Mouse (Mus musculus): ENCODE results near the gene Snrpa1. TPM values are rescaled to one million over a fixed set of nuclear protein-coding genes. Genes with fewer than 3 reads are reported as not detected.

The Snrpa1 gene
- polyA plus RNA-seq, 1 experiment: 65.6 TPM

GRCm38 (mm10) chr7:66115821-66116343, 57.1 kb downstream of the Snrpa1 start:
- no peak overlapping the region for H3ac ChIP-seq (ENCODE audit: control insufficient read depth, insufficient read length)
- TF ChIP-seq POLR2AphosphoS2 (IDR thresholded peaks at IDR 0.05; ENCODE audit: insufficient read length, low read depth): no peak
- TF ChIP-seq MAX (IDR thresholded peaks at IDR 0.05; ENCODE audit: low read depth): no peak
- TF ChIP-seq TCF12 (IDR thresholded peaks at IDR 0.05; ENCODE audit: insufficient read depth, poor library complexity, severe bottlenecking): no peak
- no peak for TF ChIP-seq TCF3 (IDR thresholded peaks at IDR 0.05; ENCODE audit: insufficient read length, low read depth)
- no peak for TF ChIP-seq CEBPB (IDR thresholded peaks at IDR 0.05; ENCODE audit: insufficient read depth, poor library complexity, severe bottlenecking)
- TF ChIP-seq REST (IDR thresholded peaks at IDR 0.05; ENCODE audit: insufficient read depth, insufficient read length): no peak
- no peak for TF ChIP-seq USF1 (IDR thresholded peaks at IDR 0.05; ENCODE audit: low read depth)
- TF ChIP-seq E2F4 (IDR thresholded peaks at IDR 0.05; ENCODE audit: insufficient read depth): no peak
- no peak for TF ChIP-seq POLR2A (IDR thresholded peaks at IDR 0.05; ENCODE audit: insufficient read length, low read depth)
- no peak for TF ChIP-seq MYOG (IDR thresholded peaks at IDR 0.05; ENCODE audit: control insufficient read depth in 1 of 3, insufficient read depth in 1 of 3, insufficient read length in 2 of 3, low read depth in 2 of 3)
- TF ChIP-seq SRF (IDR thresholded peaks at IDR 0.05; ENCODE audit: control insufficient read depth, insufficient read length, low read depth): no peak
- TF ChIP-seq MYOD1 (IDR thresholded peaks at IDR 0.05; ENCODE audit: control insufficient read depth in 1 of 3, insufficient read length in 2 of 3, low read depth in 2 of 3): no peak
- H3K79me2 ChIP-seq (ENCODE audit: control insufficient read depth, insufficient read depth): peaks cover 98% of the 10 kb centered on the region
- H3K27me3 ChIP-seq (ENCODE audit: control insufficient read depth, insufficient read depth, insufficient read length): no peaks in the 10 kb centered on the region
- H3K4me2 ChIP-seq (ENCODE audit: low read depth): no peak overlapping the region
- H3K4me3 ChIP-seq: no peak overlapping the region
- no peaks in the 10 kb centered on the region for H3K36me3 ChIP-seq (ENCODE audit: control insufficient read depth, insufficient read depth)

GRCm38 (mm10) chr7:66116906-66117482, 58.2 kb downstream of the Snrpa1 start:
- peak in 2 of 3 experiments; percentile 42 to 57 for TF ChIP-seq MYOG (IDR thresholded peaks at IDR 0.05; ENCODE audit: control insufficient read depth in 1 of 3, insufficient read depth in 1 of 3, insufficient read length in 2 of 3, low read depth in 2 of 3)
- TF ChIP-seq USF1 (IDR thresholded peaks at IDR 0.05; ENCODE audit: low read depth): no peak
- TF ChIP-seq MYOD1 (IDR thresholded peaks at IDR 0.05; ENCODE audit: control insufficient read depth in 1 of 3, insufficient read length in 2 of 3, low read depth in 2 of 3): peak in 2 of 3 experiments; percentile 5 to 68
- H3K27me3 ChIP-seq (ENCODE audit: control insufficient read depth, insufficient read depth, insufficient read length): no peaks in the 10 kb centered on the region

GRCm38 (mm10) chr7:66118046-66118445, 59.2 kb downstream of the Snrpa1 start:
- Histone ChIP-seq H3ac (ENCODE audit: control insufficient read depth, insufficient read length) (no peak overlapping the region), H3K36me3 (ENCODE audit: control insufficient read depth, insufficient read depth) (no peaks in the 10 kb centered on the region), H3K4me2 (ENCODE audit: low read depth) (peak overlapping the region; percentile 30), H3K79me2 (ENCODE audit: control insufficient read depth, insufficient read depth) (peaks cover 98% of the 10 kb centered on the region), H3K4me3 (no peak overlapping the region), H3K27me3 (ENCODE audit: control insufficient read depth, insufficient read depth, insufficient read length) (no peaks in the 10 kb centered on the region)
- TF ChIP-seq POLR2AphosphoS2 (IDR thresholded peaks at IDR 0.05; ENCODE audit: insufficient read length, low read depth): no peak
- TF ChIP-seq POLR2A (IDR thresholded peaks at IDR 0.05; ENCODE audit: insufficient read length, low read depth): no peak
- TF ChIP-seq CEBPB (IDR thresholded peaks at IDR 0.05; ENCODE audit: insufficient read depth, poor library complexity, severe bottlenecking): no peak

More at GRCm38 (mm10) chr7:66116906-66117482, 58.2 kb downstream of the Snrpa1 start:
- H3K36me3 ChIP-seq (ENCODE audit: control insufficient read depth, insufficient read depth): no peaks in the 10 kb centered on the region
- H3ac ChIP-seq (ENCODE audit: control insufficient read depth, insufficient read length): no peak overlapping the region
- H3K79me2 ChIP-seq (ENCODE audit: control insufficient read depth, insufficient read depth): peaks cover 98% of the 10 kb centered on the region
- peak overlapping the region; percentile 30 for H3K4me2 ChIP-seq (ENCODE audit: low read depth)
- H3K4me3 ChIP-seq: no peak overlapping the region

- Histone ChIP-seq H3K4me2 (ENCODE audit: low read depth) (no peak overlapping the region), H3K79me2 (ENCODE audit: control insufficient read depth, insufficient read depth) (peaks cover 98% of the 10 kb centered on the region), H3K4me3 (no peak overlapping the region), H3K27me3 (ENCODE audit: control insufficient read depth, insufficient read depth, insufficient read length) (no peaks in the 10 kb centered on the region), H3ac (ENCODE audit: control insufficient read depth, insufficient read length) (no peak overlapping the region), H3K36me3 (ENCODE audit: control insufficient read depth, insufficient read depth) (no peaks in the 10 kb centered on the region)
- TF ChIP-seq SRF (IDR thresholded peaks at IDR 0.05; ENCODE audit: control insufficient read depth, insufficient read length, low read depth) (no peak), E2F4 (IDR thresholded peaks at IDR 0.05; ENCODE audit: insufficient read depth) (no peak), POLR2A (IDR thresholded peaks at IDR 0.05; ENCODE audit: insufficient read length, low read depth) (no peak), TCF12 (IDR thresholded peaks at IDR 0.05; ENCODE audit: insufficient read depth, poor library complexity, severe bottlenecking) (no peak), REST (IDR thresholded peaks at IDR 0.05; ENCODE audit: insufficient read depth, insufficient read length) (no peak)
These were observed 60.0 kb downstream of the Snrpa1 start for GRCm38 (mm10) chr7:66118796-66119195.

- peaks cover 2% of the 10 kb centered on the region for H3K36me3 ChIP-seq (ENCODE audit: control insufficient read depth, insufficient read depth)
- peaks cover 98% of the 10 kb centered on the region for H3K79me2 ChIP-seq (ENCODE audit: control insufficient read depth, insufficient read depth)
- TF ChIP-seq MYOD1 (IDR thresholded peaks at IDR 0.05; ENCODE audit: control insufficient read depth in 1 of 3, insufficient read length in 2 of 3, low read depth in 2 of 3): peak in 2 of 3 experiments; percentile 18 to 39
- no peak for TF ChIP-seq MAX (IDR thresholded peaks at IDR 0.05; ENCODE audit: low read depth)
- TF ChIP-seq MYOG (IDR thresholded peaks at IDR 0.05; ENCODE audit: control insufficient read depth in 1 of 3, insufficient read depth in 1 of 3, insufficient read length in 2 of 3, low read depth in 2 of 3): peak in 1 of 3 experiments; percentile 23
- no peaks in the 10 kb centered on the region for H3K27me3 ChIP-seq (ENCODE audit: control insufficient read depth, insufficient read depth, insufficient read length)
- H3K4me2 ChIP-seq (ENCODE audit: low read depth): peak overlapping the region; percentile 26
- no peak overlapping the region for H3ac ChIP-seq (ENCODE audit: control insufficient read depth, insufficient read length)
- H3K4me3 ChIP-seq: no peak overlapping the region
These were observed 61.3 kb downstream of the Snrpa1 start for GRCm38 (mm10) chr7:66120139-66120538.

All from myocyte (in vitro differentiated cells).